Mouse (Mus musculus) embryonic stem cell, embryonic (primary cell): ENCODE results near the gene Gtf2ird1.

ENCODE experiments used
- CTCF ChIA-PET, 4 experiments: fragments of 300-600 bp in 2 of 4; fragments of 350-600 bp in 2 of 4; sonication (Branson Sonifier 250); formaldehyde crosslinking; loops; one replicate each; lab custom pipeline; 2022; ENCODE audit warnings: inconsistent platforms in 2 of 4; lab: Charles Lee
- POLR2A ChIA-PET, 4 experiments: fragments of 300-600 bp in 2 of 4; fragments of 350-600 bp in 2 of 4; sonication (Branson Sonifier 250); formaldehyde crosslinking; loops; one replicate each; lab custom pipeline; 2022; ENCODE audit warnings: antibody characterized with exemption in 4 of 4, inconsistent platforms in 1 of 4; lab: Charles Lee

The Gtf2ird1 gene

DNA sequence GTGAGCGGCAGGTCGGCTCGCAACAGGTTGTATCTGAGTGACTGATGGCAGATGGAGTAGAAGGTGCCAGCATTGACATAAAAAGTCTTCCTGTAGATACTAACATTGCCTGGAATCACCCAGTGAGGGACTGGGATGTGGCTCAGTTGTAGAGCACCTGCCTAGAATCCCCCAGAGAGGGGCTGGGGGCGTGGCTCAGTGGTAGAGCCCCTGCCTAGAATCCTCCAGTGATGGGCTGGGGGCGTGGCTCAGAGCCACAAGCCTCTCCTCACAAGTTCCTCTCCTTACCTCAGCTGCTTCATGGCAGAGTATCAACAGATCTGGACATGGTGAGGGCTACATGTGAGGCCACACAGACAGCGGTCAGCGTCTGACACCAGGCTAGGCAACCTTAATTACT, 17.0 kb downstream of the Gtf2ird1 start:
- ChIA-PET POLR2A (interaction anchor here (0.6 to 6.3 kb wide), 29 partner anchors 8 to 1656 kb away, joined by 3 to 76 read pairs (median 5); partner anchors contain the start of gene Gtf2ird1 (in 2 of the 4)), CTCF (interaction anchor here in 3 of 4 experiments (0.6 to 1.1 kb wide), 10 partner anchors 17 to 263 kb away, joined by 3 to 7 read pairs (median 4); no protein-coding TSS in a partner anchor)

DNA sequence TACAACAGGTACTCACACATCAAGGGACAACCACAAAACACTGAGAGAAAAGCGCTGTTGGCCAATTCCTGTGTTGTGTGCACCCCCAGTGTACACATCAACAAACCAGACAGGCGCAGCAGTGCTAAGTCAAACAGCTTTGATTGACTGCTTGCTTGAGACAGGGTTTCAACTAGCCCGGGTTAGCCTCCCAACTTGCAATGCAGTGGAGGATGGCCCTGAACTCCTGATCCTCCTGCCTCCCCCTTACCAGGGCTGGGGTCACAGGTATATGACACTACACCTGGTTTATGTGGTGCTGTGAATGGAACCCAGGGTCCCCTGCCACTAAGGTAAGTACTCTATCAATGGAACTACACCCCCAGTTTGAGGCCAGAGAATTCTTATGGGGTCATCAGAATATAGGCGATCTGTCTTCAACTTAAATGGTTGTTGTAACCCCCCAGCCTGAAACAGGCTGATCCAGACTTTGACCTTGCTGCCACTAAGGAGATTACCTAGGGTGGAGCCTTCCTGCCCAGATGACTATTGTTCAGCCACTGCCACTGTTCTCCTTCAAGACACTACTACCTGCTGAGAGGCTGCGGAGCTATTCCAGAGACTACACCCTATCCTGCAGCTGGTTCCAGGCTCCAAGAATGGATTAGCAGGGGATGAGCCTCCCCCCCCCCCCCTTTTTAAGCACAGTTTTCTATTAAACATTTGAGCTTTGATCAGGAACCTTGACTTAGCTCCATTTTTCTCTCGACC, 17.7 kb downstream of the Gtf2ird1 start:
- CTCF ChIA-PET = interaction anchor here (0.6 to 1.1 kb wide), 13 partner anchors 16 to 263 kb away, joined by 3 to 7 read pairs (median 3); no protein-coding TSS in a partner anchor

GRCm38 (mm10) chr5:134437459-134437827, 19.1 kb downstream of the Gtf2ird1 start:
- ChIA-PET CTCF (interaction anchor here in 1 of 4 experiments (0.5 to 0.7 kb wide), 2 partner anchors 91 to 213 kb away, joined by 3 read pairs; no protein-coding TSS in a partner anchor), POLR2A (interaction anchor here (0.7 to 6.3 kb wide), 17 partner anchors 8 to 509 kb away, joined by 3 to 76 read pairs (median 8); partner anchors contain the start of genes Gtf2ird1 (in 2 of the 4) and Cldn4 (in 1 of the 4))

More for the DNA sequence above, 17.7 kb downstream of the Gtf2ird1 start:
- POLR2A ChIA-PET = interaction anchor here (0.6 to 6.3 kb wide), 30 partner anchors 8 to 1657 kb away, joined by 3 to 76 read pairs (median 4); partner anchors contain the start of genes Gtf2ird1 (in 1 of the 4) and Rcc1l (in 1 of the 4)

DNA sequence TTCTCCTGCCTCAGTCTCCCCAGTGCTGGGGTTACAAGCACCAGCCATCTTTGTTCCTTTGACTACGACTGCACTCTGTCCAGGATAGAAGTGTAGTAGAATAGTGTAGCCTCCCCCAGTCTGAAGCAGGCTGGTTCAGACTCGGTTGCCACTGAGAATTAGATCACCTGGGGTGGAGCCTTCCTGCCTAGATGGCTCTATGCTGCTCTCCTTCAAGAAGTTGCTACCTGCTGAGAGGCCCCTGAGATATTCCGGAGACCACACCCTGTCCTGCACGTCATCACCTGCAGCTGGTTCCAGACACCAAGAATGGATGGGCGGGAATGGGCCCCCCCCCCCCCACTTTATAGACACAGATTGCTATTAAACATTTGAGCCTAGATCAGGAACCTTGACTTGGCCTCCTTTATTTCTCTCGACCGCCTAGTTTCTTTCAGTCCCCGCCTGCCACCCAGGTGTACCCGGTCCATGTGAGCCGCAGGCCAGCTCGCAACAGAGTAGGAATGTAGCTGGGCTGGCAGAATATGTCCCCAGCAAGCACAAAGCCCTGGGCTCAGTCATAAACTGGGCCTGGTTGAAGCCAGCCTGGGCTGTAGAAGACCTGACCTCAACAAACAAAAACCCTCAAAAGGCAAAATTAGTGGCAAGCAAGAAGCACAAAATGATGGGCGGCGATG, 19.6 kb downstream of the Gtf2ird1 start:
- ChIA-PET CTCF (interaction anchor here in 2 of 4 experiments (0.6 to 1.4 kb wide), 5 partner anchors 10 to 91 kb away, joined by 3 to 8 read pairs (median 3); no protein-coding TSS in a partner anchor), POLR2A (interaction anchor here (0.6 to 6.3 kb wide), 25 partner anchors 8 to 1480 kb away, joined by 3 to 41 read pairs (median 5); partner anchors contain the start of gene Gtf2ird1 (in 1 of the 4))

GRCm38 (mm10) chr5:134435836-134436331, 20.6 kb downstream of the Gtf2ird1 start:
- POLR2A ChIA-PET = interaction anchor here (0.6 to 2.8 kb wide), 17 partner anchors 9 to 327 kb away, joined by 3 to 11 read pairs (median 8); partner anchors contain the start of gene Gtf2ird1 (in 1 of the 4)
- CTCF ChIA-PET = interaction anchor here in 1 of 4 experiments (1.0 to 1.4 kb wide), 2 partner anchors 17 to 20 kb away, joined by 3 to 6 read pairs; no protein-coding TSS in a partner anchor

GRCm38 (mm10) chr5:134433137-134433536, 23.4 kb downstream of the Gtf2ird1 start:
- ChIA-PET CTCF (no interaction called here), POLR2A (interaction anchor here in 2 of 4 experiments (1.2 to 1.6 kb wide), 5 partner anchors 11 to 19 kb away, joined by 3 to 5 read pairs (median 4); no protein-coding TSS in a partner anchor)

GRCm38 (mm10) chr5:134430087-134430486, 26.4 kb downstream of the Gtf2ird1 start:
- ChIA-PET POLR2A (interaction anchor here in 3 of 4 experiments (0.6 to 5.2 kb wide), 8 partner anchors 9 to 387 kb away, joined by 3 to 41 read pairs (median 7); no protein-coding TSS in a partner anchor), CTCF (no interaction called here)

GRCm38 (mm10) chr5:134427664-134428063, 28.9 kb downstream of the Gtf2ird1 start:
- CTCF ChIA-PET = interaction anchor here in 2 of 4 experiments (0.6 kb wide), 3 partner anchors 155 to 223 kb away, joined by 3 to 9 read pairs (median 8); no protein-coding TSS in a partner anchor
- POLR2A ChIA-PET = interaction anchor here (0.5 to 5.2 kb wide), 8 partner anchors 9 to 200 kb away, joined by 3 to 41 read pairs (median 4); partner anchors contain the start of gene Gtf2ird1 (in 1 of the 4)

DNA sequence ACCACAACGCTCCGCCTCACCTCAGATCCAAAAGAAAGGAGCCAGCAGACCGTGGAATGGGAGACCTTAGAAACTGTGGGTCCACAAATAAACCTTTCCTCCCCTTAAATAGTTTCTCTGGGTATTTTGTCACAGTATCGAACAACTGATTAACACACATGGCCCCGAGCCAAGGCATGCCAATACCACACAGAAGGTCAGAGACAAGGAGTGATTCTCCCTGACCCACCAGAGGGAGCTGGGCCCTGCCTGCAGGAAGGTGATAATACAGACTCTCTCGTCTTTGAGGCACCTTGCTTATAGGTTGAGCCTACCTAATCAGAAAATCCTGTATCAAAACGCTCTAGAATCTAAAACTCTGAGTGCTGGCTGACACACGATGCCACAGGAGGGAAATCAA, 30.9 kb downstream of the Gtf2ird1 start:
- POLR2A ChIA-PET = interaction anchor here in 2 of 4 experiments (0.8 to 5.2 kb wide), 3 partner anchors 11 to 14 kb away, joined by 3 to 41 read pairs (median 4); no protein-coding TSS in a partner anchor
- CTCF ChIA-PET = no interaction called here

DNA sequence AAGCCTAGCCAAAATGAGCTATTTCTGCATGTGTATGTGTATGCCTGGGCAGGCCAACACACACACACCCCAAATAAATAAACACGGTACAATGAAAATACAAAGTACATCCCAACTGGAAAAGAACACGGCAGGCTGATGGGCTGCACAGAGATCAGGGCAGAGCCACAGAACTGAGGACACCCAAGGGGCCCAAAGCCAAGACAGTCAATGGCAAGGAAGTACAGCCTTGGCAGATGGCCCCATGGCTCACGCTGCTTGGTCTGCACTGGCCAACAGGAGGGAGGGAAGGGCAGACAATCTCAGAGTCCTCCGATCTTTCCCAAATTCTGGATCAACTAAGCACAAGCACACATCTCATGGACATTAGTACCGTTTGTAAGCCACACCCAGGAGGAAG, 32.6 kb downstream of the Gtf2ird1 start:
- ChIA-PET POLR2A (interaction anchor here in 3 of 4 experiments (0.6 to 3.2 kb wide), 15 partner anchors 11 to 65 kb away, joined by 3 to 28 read pairs (median 4); no protein-coding TSS in a partner anchor), CTCF (no interaction called here)

DNA sequence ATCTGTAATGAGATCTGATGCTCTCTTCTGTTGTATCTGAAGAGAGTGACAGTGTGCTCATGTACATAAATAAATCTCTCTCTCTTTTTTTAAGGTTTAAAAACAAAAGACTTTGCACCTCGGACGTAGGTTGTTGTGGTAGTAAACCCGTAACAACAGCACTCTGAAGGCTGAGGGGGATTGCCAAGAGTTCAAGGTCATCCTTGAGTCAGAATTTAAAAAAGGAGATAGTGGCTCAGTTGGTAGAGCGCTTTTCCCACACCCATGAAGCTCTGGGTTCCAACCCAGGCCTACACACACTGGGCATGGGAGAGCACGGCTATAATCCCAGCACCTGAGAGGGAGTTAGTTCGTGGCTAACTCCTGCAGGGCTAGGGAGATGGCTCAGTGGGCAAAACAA, 33.1 kb downstream of the Gtf2ird1 start:
- CTCF ChIA-PET = no interaction called here
- POLR2A ChIA-PET = interaction anchor here in 3 of 4 experiments (0.6 to 3.2 kb wide), 19 partner anchors 8 to 98 kb away, joined by 3 to 28 read pairs (median 5); no protein-coding TSS in a partner anchor

DNA sequence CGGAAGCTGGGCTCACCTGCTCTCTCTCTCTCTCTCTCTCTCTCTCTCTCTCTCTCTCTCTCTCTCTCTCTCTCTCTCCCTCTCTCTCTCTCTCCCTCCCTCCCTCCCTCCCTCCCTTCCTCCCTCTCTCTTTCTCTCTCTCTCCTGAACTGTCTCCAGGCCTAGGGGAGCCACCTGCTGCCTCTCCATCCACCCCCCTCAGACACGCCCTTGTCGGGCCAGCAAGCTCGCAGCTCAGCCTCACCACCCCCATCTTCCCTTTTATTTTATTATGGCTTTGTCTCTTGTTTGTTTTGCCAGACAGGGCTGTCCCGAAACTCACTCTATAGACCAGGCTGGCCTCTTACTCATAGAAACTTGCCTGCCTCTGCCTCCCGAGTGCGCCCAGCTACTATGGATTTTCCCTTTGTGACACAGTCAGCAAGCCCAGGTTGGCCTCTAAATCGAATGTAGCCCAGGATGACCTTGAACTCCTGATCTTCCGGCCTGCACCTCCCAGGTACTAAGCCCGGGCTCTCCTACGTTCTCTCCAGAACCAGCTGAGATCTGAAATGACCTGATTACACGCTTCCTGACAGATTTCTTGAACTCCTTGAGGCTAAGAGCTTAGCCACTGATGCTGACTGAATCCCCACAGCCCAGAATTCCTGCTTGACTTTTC, 34.1 kb downstream of the Gtf2ird1 start:
- ChIA-PET CTCF (interaction anchor here in 2 of 4 experiments (0.5 to 1.0 kb wide), 6 partner anchors 12 to 317 kb away, joined by 3 read pairs; no protein-coding TSS in a partner anchor), POLR2A (interaction anchor here in 3 of 4 experiments (0.6 to 3.2 kb wide), 21 partner anchors 9 to 252 kb away, joined by 3 to 28 read pairs (median 5); no protein-coding TSS in a partner anchor)

GRCm38 (mm10) chr5:134421061-134421460, 35.5 kb downstream of the Gtf2ird1 start:
- POLR2A ChIA-PET = interaction anchor here in 3 of 4 experiments (0.7 to 4.6 kb wide), 8 partner anchors 8 to 702 kb away, joined by 3 to 33 read pairs (median 4); no protein-coding TSS in a partner anchor

GRCm38 (mm10) chr5:134419700-134420099, 36.8 kb downstream of the Gtf2ird1 start:
- ChIA-PET CTCF (interaction anchor here in 2 of 4 experiments (0.6 to 1.6 kb wide), 3 partner anchors 9 to 658 kb away, joined by 3 to 4 read pairs (median 3); partner anchors contain the start of gene Vps37d (in 1 of the 2)), POLR2A (interaction anchor here (0.5 to 4.6 kb wide), 19 partner anchors 9 to 94 kb away, joined by 3 to 34 read pairs (median 4); no protein-coding TSS in a partner anchor)

More at GRCm38 (mm10) chr5:134421061-134421460, 35.5 kb downstream of the Gtf2ird1 start:
- CTCF ChIA-PET = interaction anchor here in 3 of 4 experiments (0.6 to 0.7 kb wide), 3 partner anchors 69 to 200 kb away, joined by 3 to 15 read pairs (median 7); no protein-coding TSS in a partner anchor

GRCm38 (mm10) chr5:134418315-134419074, 38.0 kb downstream of the Gtf2ird1 start:
- ChIA-PET CTCF (interaction anchor here (0.6 to 1.6 kb wide), 7 partner anchors 8 to 1238 kb away, joined by 3 to 7 read pairs (median 4); no protein-coding TSS in a partner anchor), POLR2A (interaction anchor here (0.5 to 4.6 kb wide), 31 partner anchors 8 to 1538 kb away, joined by 3 to 34 read pairs (median 4); partner anchors contain the start of gene Gtf2ird1 (in 1 of the 4))

- CTCF ChIA-PET = no interaction called here
- POLR2A ChIA-PET = interaction anchor here in 2 of 4 experiments (2.7 to 5.8 kb wide), 3 partner anchors 7 to 29 kb away, joined by 12 to 34 read pairs (median 16); no protein-coding TSS in a partner anchor
These were observed 44.2 kb downstream of the Gtf2ird1 start for GRCm38 (mm10) chr5:134412341-134412740.
